Mouse (Mus musculus) midbrain, embryonic 11.5 days (tissue): ENCODE data around the gene Grn. TPM values are rescaled to one million over a fixed set of nuclear protein-coding genes. Genes with fewer than 3 reads are reported as not detected.
"Not testable (repeated sequence)": the region's sequence is repeated elsewhere in the genome, so short reads cannot be mapped to it uniquely, and the experiment has no call there.

Experiments
- ATAC-seq: fragments of 200-750 bp; cut with Nextera tagmentation; 2 replicates; pipeline ENCODE4 v1.8.0; 2017; ENCODE audit warnings: moderate TSS enrichment, moderate library complexity; ENCODE audit not compliant: low FRiP score
- DNase-seq: peaks from one replicate; pipeline ENCODE4 v3.0.0; 2015; ENCODE audit warnings: low spot score; ENCODE audit errors: missing footprints
- H3K27ac ChIP-seq: fragments of 300-500 bp; sonication (generic); 2 replicates; pipeline ENCODE4 v1.5.1; 2014; ENCODE audit warnings: low read depth, low read length
- H3K27me3 ChIP-seq: fragments of 300-500 bp; sonication (generic); 2 replicates; pipeline ENCODE4 v1.6.1; 2014; ENCODE audit warnings: mild to moderate bottlenecking, low read length, moderate library complexity, mixed read lengths; ENCODE audit not compliant: control insufficient read depth, insufficient read depth
- H3K36me3 ChIP-seq: fragments of 300-500 bp; sonication (generic); 2 replicates; pipeline ENCODE4 v1.6.1; 2014; ENCODE audit warnings: mild to moderate bottlenecking, low read length, moderate library complexity, mixed read lengths; ENCODE audit not compliant: control insufficient read depth, insufficient read depth
- H3K4me1 ChIP-seq: fragments of 300-500 bp; sonication (generic); 2 replicates; pipeline ENCODE4 v1.6.1; 2014; ENCODE audit warnings: low read length; ENCODE audit not compliant: control insufficient read depth, insufficient read depth
- H3K4me2 ChIP-seq: fragments of 300-500 bp; sonication (generic); 2 replicates; pipeline ENCODE4 v1.6.1; 2014; ENCODE audit warnings: mild to moderate bottlenecking, moderate library complexity
- H3K4me3 ChIP-seq: fragments of 300-500 bp; sonication (generic); 2 replicates; pipeline ENCODE4 v1.5.1; 2014; ENCODE audit warnings: low read depth, low read length
- H3K9ac ChIP-seq: fragments of 300-500 bp; sonication (generic); 2 replicates; pipeline ENCODE4 v1.6.1; 2014; ENCODE audit warnings: low read length
- H3K9me3 ChIP-seq: fragments of 300-500 bp; sonication (generic); 2 replicates; pipeline ENCODE4 v1.6.1; 2016; ENCODE audit warnings: low read length; ENCODE audit not compliant: control insufficient read depth
- WGBS: fragments of 180-500 bp; shearing (Covaris S2); extraction: QIAGEN DNeasy Blood & Tissue Kit; methylation state at CpG from one replicate; pipeline ENCODE4 v1.1.7; 2014; 5-methylcytosine and 5-hydroxymethylcytosine counted together
- polyA plus RNA-seq: library from polyadenylated mRNA; unstranded; fragments of >200 nt; fragmentation: Nextera tagmentation; extraction: Ambion mirVana; gene quantifications from 2 replicates; pipeline ENCODE4 v1.2.1, GENCODE M21; 2014

The Grn gene
- 36.8 and 39.3 TPM in 2 replicates for polyA plus RNA-seq

DNA sequence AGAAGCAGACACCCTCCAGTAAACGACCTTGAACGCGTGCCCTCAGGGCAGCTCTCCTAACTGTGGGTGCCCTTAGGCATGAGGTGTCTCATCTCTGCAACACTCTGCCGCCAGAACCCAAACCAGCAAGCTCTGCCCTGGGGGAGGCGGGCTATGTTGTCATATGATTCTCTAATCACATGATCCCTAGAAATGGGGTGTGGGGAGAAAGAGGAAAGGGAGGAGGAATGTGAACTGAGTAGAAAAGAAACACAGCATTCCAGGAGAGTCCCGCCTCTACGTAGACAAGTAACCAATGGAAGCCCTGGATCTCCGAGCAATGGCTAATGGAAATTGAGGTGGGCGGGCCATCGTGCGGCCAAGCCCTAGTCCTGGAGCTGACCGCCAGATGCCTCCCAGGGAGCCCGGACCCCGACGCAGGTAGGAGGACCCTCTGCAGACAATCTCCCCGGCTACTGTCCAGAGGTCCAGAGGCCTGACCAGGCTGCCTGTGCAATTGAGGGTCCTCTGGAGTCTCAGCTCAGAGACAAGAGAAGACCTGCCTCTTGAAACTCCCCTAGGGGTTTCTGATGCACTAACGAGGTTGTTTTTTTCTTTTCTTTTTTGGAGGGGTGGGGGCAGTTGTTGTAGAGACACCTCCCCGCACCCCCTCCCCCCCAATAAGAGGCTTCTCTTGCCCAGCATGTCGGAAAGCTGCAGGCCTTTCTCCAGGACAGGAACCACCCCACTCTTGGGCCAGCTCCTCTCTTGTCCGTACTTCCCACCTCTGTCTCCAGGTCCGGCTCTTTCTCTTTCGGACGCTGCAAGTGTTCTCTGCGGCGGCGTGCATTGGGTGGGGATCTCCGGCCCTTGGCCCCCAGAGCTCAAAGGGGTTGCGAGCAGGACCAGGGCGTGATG, at the start of gene Grn:
Gene Grn (plus strand): TSS at position 195 of the 897 bp plus-strand sequence.
- peak; percentile 97 for DNase-seq
- peak within 1 kb of the TSS; percentile 44 for H3K4me3 ChIP-seq
- no peaks in the 10 kb centered on the region for H3K9me3 ChIP-seq
- peaks cover 6% of the 10 kb centered on the region for H3K4me1 ChIP-seq
- 1% methylated on average over 25 of the region's 29 CpGs for WGBS
- H3K27me3 ChIP-seq, result no peaks in the 10 kb centered on the region
- ATAC-seq, result peak; percentile 88
- peak within 1 kb of the TSS; percentile 77 for H3K4me2 ChIP-seq
- H3K9ac ChIP-seq, result peak within 1 kb of the TSS; percentile 50
- no peak within 1 kb of the TSS for H3K27ac ChIP-seq
- no peaks in the 10 kb centered on the region; the same call in 1 of the 2 replicates for H3K36me3 ChIP-seq

DNA sequence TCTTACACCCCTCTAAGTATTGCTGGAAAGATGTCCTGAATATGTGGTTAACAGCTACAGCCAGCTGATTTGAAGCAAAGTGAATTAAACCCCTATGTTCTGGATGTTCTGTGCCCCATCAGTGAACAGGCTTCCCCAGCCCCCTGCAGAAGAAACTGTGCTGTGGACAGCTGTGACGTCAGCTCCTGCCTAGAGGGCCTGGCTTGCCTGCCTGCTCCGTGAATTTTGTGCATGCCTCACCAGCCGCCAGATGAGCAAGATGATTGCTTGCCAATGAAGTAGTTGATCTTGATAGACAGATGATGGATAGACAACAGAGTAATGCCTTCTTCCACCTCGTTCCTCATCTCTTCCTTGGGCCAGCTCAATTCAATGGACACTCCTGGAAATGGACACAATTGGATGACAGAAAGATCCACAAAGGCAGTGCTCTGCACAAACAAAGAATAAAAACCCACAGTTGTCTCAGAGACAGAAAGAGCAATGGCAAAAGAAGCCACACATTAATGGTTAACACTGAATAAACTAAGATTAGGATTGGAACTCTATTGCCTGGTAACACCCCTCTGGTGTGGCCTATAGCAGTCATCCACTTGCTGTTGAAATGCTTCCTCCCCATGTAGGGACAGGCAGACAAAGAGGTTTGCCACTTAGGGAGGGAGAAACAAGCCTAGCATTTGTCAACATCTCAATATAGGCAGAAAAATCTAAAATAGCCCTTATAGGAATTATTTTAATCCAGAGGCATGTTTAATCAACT, 48.6 kb upstream of the Grn start:
- Histone ChIP-seq H3K27me3 (no peaks in the 10 kb centered on the region), H3K4me3 (no peak overlapping the region), H3K4me1 (peaks cover under 1% of the 10 kb centered on the region; the same call in 1 of the 2 replicates), H3K4me2 (no peak overlapping the region), H3K9ac (no peak overlapping the region), H3K27ac (no peak overlapping the region), H3K36me3 (no peaks in the 10 kb centered on the region), H3K9me3 (no peaks in the 10 kb centered on the region)
- no peak for DNase-seq
- 61% methylated on average over 4 of the region's 4 CpGs for WGBS
- ATAC-seq, result no peak

DNA sequence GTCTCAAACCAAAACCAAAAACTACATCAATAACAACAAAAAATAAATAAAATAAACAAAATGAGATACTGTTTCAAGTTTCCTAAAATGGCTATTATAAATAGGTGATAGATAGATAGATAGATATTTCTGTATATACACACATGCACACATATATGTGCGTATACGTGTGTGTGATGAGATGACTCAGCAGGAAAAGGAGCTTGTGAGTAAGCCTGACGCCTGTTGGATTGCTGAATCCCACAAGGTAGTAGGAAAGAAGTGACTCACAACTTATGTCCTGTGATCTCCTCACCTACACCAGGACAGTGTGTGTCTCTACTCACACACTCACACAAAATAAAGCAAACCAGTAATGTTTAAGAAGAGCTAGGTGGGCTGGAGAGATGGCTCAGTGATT, 47.3 kb upstream of the Grn start:
- DNase-seq (no peak), ATAC-seq (no peak)
- H3K4me3 ChIP-seq, result no peak overlapping the region
- no peaks in the 10 kb centered on the region for H3K36me3 ChIP-seq
- H3K9ac ChIP-seq, result no peak overlapping the region
- no peaks in the 10 kb centered on the region for H3K9me3 ChIP-seq
- WGBS, result 86% methylated on average over 3 of the region's 3 CpGs
- no peak overlapping the region for H3K27ac ChIP-seq
- no peaks in the 10 kb centered on the region for H3K4me1 ChIP-seq
- H3K27me3 ChIP-seq, result no peaks in the 10 kb centered on the region
- H3K4me2 ChIP-seq, result no peak overlapping the region

DNA sequence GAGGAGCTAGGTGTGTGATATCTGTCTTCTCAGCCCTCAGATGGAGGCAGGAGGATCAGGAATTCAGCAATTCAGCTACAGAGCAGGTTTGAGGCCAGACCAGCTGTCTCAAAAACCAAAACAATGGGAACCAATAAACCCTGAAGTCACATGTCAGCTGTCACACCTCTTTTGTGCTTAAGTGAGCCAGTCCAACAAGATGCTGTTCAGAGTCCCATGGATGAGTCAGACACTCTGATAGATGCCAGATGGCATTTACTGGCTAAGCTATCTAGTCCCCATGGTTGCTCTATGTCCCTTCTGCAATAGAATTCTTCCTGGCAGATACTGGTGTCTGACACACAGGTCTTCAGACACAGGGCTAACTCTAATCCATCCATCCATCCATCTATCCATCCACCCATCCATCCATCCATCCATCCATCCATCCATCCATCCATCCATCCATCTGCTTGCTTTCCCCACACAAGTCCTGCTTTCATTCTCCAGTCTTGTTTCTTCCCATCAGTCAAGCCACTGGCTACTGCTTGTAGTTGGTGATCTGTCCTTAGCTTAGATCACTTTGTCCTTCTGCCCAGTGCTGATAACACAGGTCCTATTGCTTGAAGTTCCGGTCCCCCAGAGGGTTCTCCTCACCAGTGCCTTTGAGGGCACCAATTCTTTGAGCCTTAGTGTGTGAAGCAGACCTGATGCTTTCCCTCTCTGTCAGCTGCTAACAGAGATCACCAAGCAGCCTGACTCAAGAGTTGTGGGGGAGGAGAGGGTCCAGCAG, 46.6 kb upstream of the Grn start:
- no peaks in the 10 kb centered on the region for H3K4me1 ChIP-seq
- H3K27ac ChIP-seq, result no peak overlapping the region
- DNase-seq (no peak), ATAC-seq (no peak)
- H3K4me3 ChIP-seq, result no peak overlapping the region
- no peaks in the 10 kb centered on the region for H3K36me3 ChIP-seq
- H3K4me2 ChIP-seq, result no peak overlapping the region
- H3K9me3 ChIP-seq, result no peaks in the 10 kb centered on the region
- WGBS, result 97% methylated on average over 1 of the region's 1 CpGs
- no peaks in the 10 kb centered on the region for H3K27me3 ChIP-seq
- no peak overlapping the region for H3K9ac ChIP-seq

DNA sequence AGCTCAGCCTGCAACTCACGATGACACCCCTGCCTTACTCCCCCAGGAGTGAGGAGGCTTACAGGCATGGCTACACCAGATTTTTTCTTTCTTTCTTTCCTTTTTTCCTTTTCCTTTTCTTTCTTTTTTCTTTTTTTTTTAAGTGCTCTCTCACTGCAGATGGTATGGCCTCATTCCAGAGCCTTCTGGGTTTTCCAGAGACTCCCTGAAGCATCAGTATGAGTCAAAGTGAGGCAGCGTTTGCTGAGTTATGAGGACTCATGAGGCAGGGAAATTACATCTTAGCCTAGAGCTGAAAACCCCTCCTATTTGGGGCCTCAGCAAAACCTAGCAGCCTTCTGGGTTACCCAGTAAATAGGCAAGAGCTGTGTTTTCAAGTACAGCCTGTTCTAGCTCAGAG, 45.7 kb upstream of the Grn start:
- Histone ChIP-seq H3K36me3 (no peaks in the 10 kb centered on the region), H3K27ac (no peak overlapping the region), H3K9ac (no peak overlapping the region), H3K27me3 (no peaks in the 10 kb centered on the region), H3K4me3 (no peak overlapping the region), H3K4me1 (no peaks in the 10 kb centered on the region), H3K9me3 (no peaks in the 10 kb centered on the region), H3K4me2 (no peak overlapping the region)
- DNase-seq (no peak), ATAC-seq (no peak)
- 82% methylated on average over 2 of the region's 2 CpGs for WGBS

DNA sequence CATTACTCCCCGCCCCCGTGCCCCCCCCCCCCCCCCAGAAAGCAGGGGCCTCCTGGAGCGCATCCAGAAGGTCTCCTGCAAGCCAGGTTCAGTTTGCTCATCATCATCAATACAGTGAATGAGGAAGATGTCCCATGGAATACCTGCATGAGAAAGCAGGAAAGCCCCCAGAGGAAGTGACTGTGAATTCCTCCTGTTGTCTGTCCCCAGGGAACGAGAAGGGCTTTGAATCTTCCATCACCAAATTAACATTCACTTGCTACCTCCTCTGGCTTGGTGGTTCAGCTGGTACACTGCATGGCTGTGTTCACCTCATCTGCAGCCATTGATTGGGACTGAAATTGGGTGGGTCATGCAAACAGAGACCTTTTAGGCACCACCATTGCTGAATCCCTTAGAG, 45.0 kb upstream of the Grn start:
- ATAC-seq (no peak), DNase-seq (no peak)
- Histone ChIP-seq H3K27ac (no peak overlapping the region), H3K4me3 (no peak overlapping the region), H3K4me1 (no peaks in the 10 kb centered on the region), H3K36me3 (no peaks in the 10 kb centered on the region), H3K9ac (no peak overlapping the region), H3K27me3 (no peaks in the 10 kb centered on the region), H3K4me2 (no peak overlapping the region), H3K9me3 (no peaks in the 10 kb centered on the region)
- 49% methylated on average over 4 of the region's 4 CpGs for WGBS

DNA sequence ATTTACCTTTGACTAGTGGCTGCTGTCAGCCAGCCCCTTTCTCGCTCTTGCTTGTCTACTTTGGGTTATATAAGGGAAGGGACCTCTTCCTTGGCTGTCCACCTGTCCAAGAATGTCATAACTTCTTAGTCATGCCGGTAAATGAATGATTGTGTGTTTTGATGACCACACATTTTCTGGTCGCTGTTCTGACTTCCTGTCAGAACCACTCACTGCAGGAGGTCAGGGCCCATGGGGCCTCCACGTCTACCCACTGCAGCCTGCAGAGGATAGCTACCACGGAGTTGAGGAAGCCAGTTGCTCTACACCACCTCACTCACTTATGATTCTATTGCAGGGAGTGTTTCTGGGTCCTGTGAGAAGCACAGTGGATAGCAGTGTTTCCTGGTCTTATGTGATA, 44.0 kb upstream of the Grn start:
- Histone ChIP-seq H3K9ac (no peak overlapping the region), H3K4me1 (no peaks in the 10 kb centered on the region), H3K27ac (no peak overlapping the region), H3K27me3 (no peaks in the 10 kb centered on the region), H3K9me3 (no peaks in the 10 kb centered on the region), H3K4me2 (no peak overlapping the region), H3K4me3 (no peak overlapping the region), H3K36me3 (no peaks in the 10 kb centered on the region)
- 69% methylated on average over 5 of the region's 5 CpGs for WGBS
- ATAC-seq (no peak), DNase-seq (no peak)

DNA sequence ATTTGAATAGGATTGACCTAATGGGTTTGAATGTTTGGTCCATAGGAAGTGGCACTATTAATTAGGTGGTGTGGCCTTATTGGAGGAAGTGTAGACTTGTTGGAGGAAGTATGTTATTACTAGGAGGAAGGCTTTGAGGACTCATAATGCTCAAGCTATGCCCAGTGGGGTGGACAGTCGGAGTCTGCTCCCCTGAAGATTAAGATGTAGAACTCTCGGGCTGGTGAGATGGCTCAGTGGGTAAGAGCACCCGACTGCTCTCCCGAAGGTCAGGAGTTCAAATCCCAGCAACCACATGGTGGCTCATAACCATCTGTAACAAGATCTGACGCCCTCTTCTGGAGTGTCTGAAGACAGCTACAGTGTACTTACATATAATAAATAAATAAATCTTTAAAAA, 40.7 kb upstream of the Grn start:
- H3K4me3 ChIP-seq, H3K4me2 ChIP-seq, H3K27ac ChIP-seq, H3K36me3 ChIP-seq, H3K27me3 ChIP-seq, DNase-seq, H3K9ac ChIP-seq, ATAC-seq, H3K9me3 ChIP-seq: not testable (repeated sequence)
- WGBS, result 88% methylated on average over 4 of the region's 5 CpGs
- H3K4me1 ChIP-seq, result peaks cover 15% of the 10 kb centered on the region
